ENCODE assay signal across 25 mouse cellular contexts in genomic region chr13:41907027-41907426, GRCm38 (mm10). TPM values are rescaled to one million over a fixed set of nuclear protein-coding genes. Genes with fewer than 3 reads are reported as not detected.
DNase-seq lines count a peak whose midpoint lies in the region; ATAC-seq and TF ChIP-seq lines count a peak whose summit lies in the region.
"Had no signal": no experiment of that assay in that cellular context is flagged by ENCODE, and none has a peak within 500 bp of the region (broad histone marks: within the 10 kb centered on the region; RNA-seq: fewer than 3 reads in every experiment).

No protein-coding gene starts in this region.

- dilution Hi-C loops in CH12.LX (cut with MboI; ENCODE audit: extremely low pct_ligation_motif_present, extremely low pct_unique_long_range_greater_than_20kb, low sequenced_read_pairs): no loop called here

- no peak overlapping the region for H3K4me3 ChIP-seq in CH12.LX (replicated peaks in 1 of 3; ENCODE audit: low read depth in 2 of 3, low read length in 2 of 3, poor library complexity in 1 of 3)
- H3K4me3 ChIP-seq in stomach, postnatal 0 days (ENCODE audit: low read depth, low read length): no peak overlapping the region
- H3K4me3 ChIP-seq: embryonic facial prominence, embryonic 13.5 days; embryonic facial prominence, embryonic 15.5 days; erythroblast, embryonic 14.5 days; forebrain, embryonic 10.5 days; forebrain, embryonic 12.5 days had no signal

- H3K79me2 ChIP-seq in CH12.LX (replicated peaks; ENCODE audit: control insufficient read depth, extremely low read depth, insufficient read depth, poor library complexity, severe bottlenecking): no peaks in the 10 kb centered on the region

- no peaks in the 10 kb centered on the region for H3K27me3 ChIP-seq in CH12.LX (replicated peaks)
- no peaks in the 10 kb centered on the region for H3K27me3 ChIP-seq in stomach, postnatal 0 days (ENCODE audit: control insufficient read depth, insufficient read depth, low read length)
- H3K27me3 ChIP-seq: embryonic facial prominence, embryonic 13.5 days; embryonic facial prominence, embryonic 15.5 days; forebrain, embryonic 12.5 days had no signal

- peaks cover 22 to 69% of the 10 kb centered on the region in 2 experiments for H3K4me1 ChIP-seq in CH12.LX (ENCODE audit: control insufficient read depth in 1 of 2, insufficient read depth in 2 of 2)
- H3K4me1 ChIP-seq in stomach, postnatal 0 days (replicated peaks; ENCODE audit: control insufficient read depth, insufficient read depth): no peaks in the 10 kb centered on the region
- H3K4me1 ChIP-seq: embryonic facial prominence, embryonic 13.5 days; embryonic facial prominence, embryonic 15.5 days; forebrain, embryonic 10.5 days; forebrain, embryonic 12.5 days had no signal

- peak overlapping the region; percentile 16; the same call in 1 of the 2 replicates for H3K4me2 ChIP-seq in CH12.LX (ENCODE audit: insufficient read depth, low read depth, poor library complexity, severe bottlenecking)
- no peak overlapping the region for H3K4me2 ChIP-seq in stomach, postnatal 0 days (replicated peaks; ENCODE audit: low read depth)
- H3K4me2 ChIP-seq: embryonic facial prominence, embryonic 13.5 days; embryonic facial prominence, embryonic 15.5 days; forebrain, embryonic 12.5 days had no signal

- no peak for TF ChIP-seq CTCF in CH12.LX (conservative IDR thresholded peaks at IDR 0.05 in 1 of 2, IDR thresholded peaks at IDR 0.05 in 1 of 2; ENCODE audit: low read depth in 2 of 2, low read length in 2 of 2)
- no peak for TF ChIP-seq CTCF in stomach, postnatal 0 days (IDR thresholded peaks at IDR 0.05; ENCODE audit: low read depth)

- in situ Hi-C loops in CH12.LX (cut with MboI; ENCODE audit: low pct_ligation_motif_present, low pct_unique_long_range_greater_than_20kb, low sequenced_read_pairs): no loop called here

- peak overlapping the region; percentile 77; the same call in 1 of the 2 replicates for H3K27ac ChIP-seq in CH12.LX (ENCODE audit: insufficient read depth, low read depth)
- H3K27ac ChIP-seq in stomach, postnatal 0 days (replicated peaks): no peak overlapping the region
- H3K27ac ChIP-seq: embryonic facial prominence, embryonic 13.5 days; embryonic facial prominence, embryonic 15.5 days; forebrain, embryonic 10.5 days; forebrain, embryonic 12.5 days had no signal

- DNase-seq in spleen, postnatal 36 days (ENCODE audit: low spot score in 2 of 2): peak; percentile 16 to 17
- DNase-seq in spleen, adult 18-20 months: no peak
- peak; percentile 85 for DNase-seq in CH12.LX (ENCODE audit: extremely low read depth)
- no peak for DNase-seq in stomach, postnatal 0 days (ENCODE audit: low spot score)
- DNase-seq: adrenal gland, adult 2 months; adrenal gland, postnatal 10 days; adrenal gland, postnatal 25 days; cerebellum, adult 11 months; cerebellum, adult 18-20 months; cerebellum, adult 8-10 months; cerebellum, adult 9-11 months; cerebellum, postnatal 14 days; cerebellum, postnatal 36 days; embryo, embryonic 11 days had no signal

- 88% methylated on average over 2 of the region's 2 CpGs for WGBS in stomach, postnatal 0 days

- no peak for ATAC-seq in stomach, postnatal 0 days (ENCODE audit: low FRiP score, low TSS enrichment)
- no peak for ATAC-seq in frontal cortex, adult (ENCODE audit: low TSS enrichment)
- ATAC-seq: CD4-positive, CD25-positive, alpha-beta regulatory T cell, adult 4 months; forebrain, embryonic 14.5 days; forebrain, embryonic 16.5 days had no signal

- H3K9me3 ChIP-seq in CH12.LX (replicated peaks; ENCODE audit: low read length): no peaks in the 10 kb centered on the region
- no peaks in the 10 kb centered on the region for H3K9me3 ChIP-seq in stomach, postnatal 0 days (ENCODE audit: control insufficient read depth, low read length)
- H3K9me3 ChIP-seq: embryonic facial prominence, embryonic 13.5 days; embryonic facial prominence, embryonic 15.5 days; forebrain, embryonic 10.5 days; forebrain, embryonic 12.5 days had no signal

- H3K9ac ChIP-seq in CH12.LX (ENCODE audit: insufficient read depth, low read depth): no peak overlapping the region
- no peak overlapping the region for H3K9ac ChIP-seq in stomach, postnatal 0 days (ENCODE audit: low read length)
- H3K9ac ChIP-seq: embryonic facial prominence, embryonic 13.5 days; embryonic facial prominence, embryonic 15.5 days; forebrain, embryonic 12.5 days had no signal

- peak; percentile 10; the same call in 1 of the 2 replicates for TF ChIP-seq POLR2A in CH12.LX (IDR thresholded peaks at IDR 0.05; ENCODE audit: low read depth, low read length)

- peaks cover 0 to 5% of the 10 kb centered on the region in 2 experiments for H3K36me3 ChIP-seq in CH12.LX (replicated peaks in 1 of 2; ENCODE audit: control insufficient read depth in 1 of 2, insufficient read depth in 1 of 2, low read length in 1 of 2)
- H3K36me3 ChIP-seq in stomach, postnatal 0 days (ENCODE audit: control insufficient read depth, insufficient read depth, low read length): no peaks in the 10 kb centered on the region
- H3K36me3 ChIP-seq: embryonic facial prominence, embryonic 13.5 days; embryonic facial prominence, embryonic 15.5 days; forebrain, embryonic 10.5 days; forebrain, embryonic 12.5 days had no signal

- no peak; the same call in none of the 2 replicates for TF ChIP-seq RAD21 in CH12.LX (IDR thresholded peaks at IDR 0.05; ENCODE audit: low read depth, low read length)

- peak; percentile 83 for TF ChIP-seq EP300 in CH12.LX (IDR thresholded peaks at IDR 0.05; ENCODE audit: low read length)
- TF ChIP-seq EP300 in stomach, postnatal 0 days (optimal IDR thresholded peaks at IDR 0.05): no peak

TF ChIP-seq in CH12.LX, 34 proteins besides CTCF, POLR2A, EP300 and RAD21:
- TF ChIP-seq CHD1 (IDR thresholded peaks at IDR 0.05; ENCODE audit: low read depth, low read length) (no peak), ELF1 (IDR thresholded peaks at IDR 0.05; ENCODE audit: low read depth, low read length) (0 out of 2 replicates have a peak, but pooled peaks have one; percentile 18), MXI1 (IDR thresholded peaks at IDR 0.05; ENCODE audit: low read depth, low read length) (0 out of 2 replicates have a peak, but pooled peaks have one; percentile 28), NELFE (IDR thresholded peaks at IDR 0.05; ENCODE audit: low read depth, low read length) (no peak), JUND (conservative IDR thresholded peaks at IDR 0.05; ENCODE audit: low read depth, low read length) (peak; percentile 78), USF2 (conservative IDR thresholded peaks at IDR 0.05; ENCODE audit: low read depth, low read length) (no peak), RCOR1 (conservative IDR thresholded peaks at IDR 0.05; ENCODE audit: low read depth, low read length) (peak; percentile 52; the same call in 1 of the 2 replicates), UBTF (IDR thresholded peaks at IDR 0.05; ENCODE audit: low read depth, low read length) (no peak), TBP (conservative IDR thresholded peaks at IDR 0.05; ENCODE audit: low read depth, low read length) (0 out of 2 replicates have a peak, but pooled peaks have one; percentile 49), GABPA (IDR thresholded peaks at IDR 0.05; ENCODE audit: insufficient replicate concordance, low read depth, low read length) (no peak), ZKSCAN1 (IDR thresholded peaks at IDR 0.05; ENCODE audit: borderline replicate concordance, low read depth, low read length) (no peak), ZNF384 (IDR thresholded peaks at IDR 0.05; ENCODE audit: low read depth, low read length) (peak; percentile 44; the same call in 1 of the 2 replicates), PAX5 (IDR thresholded peaks at IDR 0.05; ENCODE audit: low read length) (no peak), USF1 (IDR thresholded peaks at IDR 0.05; ENCODE audit: low read depth, low read length) (peak; percentile 12; the same call in 1 of the 2 replicates), ETS1 (conservative IDR thresholded peaks at IDR 0.05; ENCODE audit: low read depth, low read length) (peak; percentile 72), KAT2A (IDR thresholded peaks at IDR 0.05; ENCODE audit: insufficient replicate concordance, low read length) (0 out of 2 replicates have a peak, but pooled peaks have one; percentile 29), CHD2 (IDR thresholded peaks at IDR 0.05; ENCODE audit: low read length) (no peak; the same call in 1 of the 2 replicates), ZMIZ1 (IDR thresholded peaks at IDR 0.05; ENCODE audit: low read depth, low read length) (no peak), MAFK (IDR thresholded peaks at IDR 0.05; ENCODE audit: insufficient replicate concordance, low read length) (peak; percentile 71), POLR2AphosphoS2 (IDR thresholded peaks at IDR 0.05; ENCODE audit: low read depth, low read length) (no peak), HCFC1 (IDR thresholded peaks at IDR 0.05; ENCODE audit: low read depth, low read length) (no peak), TCF12 (IDR thresholded peaks at IDR 0.05; ENCODE audit: low read depth, low read length) (peak; percentile 42), ZC3H11A (IDR thresholded peaks at IDR 0.05; ENCODE audit: low read depth, low read length) (no peak), SIN3A (IDR thresholded peaks at IDR 0.05; ENCODE audit: low read length) (0 out of 2 replicates have a peak, but pooled peaks have one; percentile 58), E2F4 (IDR thresholded peaks at IDR 0.05; ENCODE audit: insufficient replicate concordance, low read depth, low read length) (0 out of 2 replicates have a peak, but pooled peaks have one; percentile 36), NRF1 (IDR thresholded peaks at IDR 0.05; ENCODE audit: low read depth, low read length) (no peak), SMC3 (IDR thresholded peaks at IDR 0.05; ENCODE audit: low read depth, low read length) (no peak), MYC (IDR thresholded peaks at IDR 0.05; ENCODE audit: low read depth, low read length) (peak; percentile 92), MEF2A (IDR thresholded peaks at IDR 0.05; ENCODE audit: borderline replicate concordance, low read depth, low read length) (peak; percentile 29; the same call in 1 of the 2 replicates), JUN (IDR thresholded peaks at IDR 0.05; ENCODE audit: insufficient read depth, low read depth, low read length) (peak; percentile 69; the same call in 1 of the 2 replicates), BHLHE40 (IDR thresholded peaks at IDR 0.05; ENCODE audit: low read depth, low read length) (peak; percentile 80), MAZ (IDR thresholded peaks at IDR 0.05; ENCODE audit: low read depth, low read length) (0 out of 2 replicates have a peak, but pooled peaks have one; percentile 47), MAX (IDR thresholded peaks at IDR 0.05; ENCODE audit: low read length) (peak; percentile 85), IRF4 (IDR thresholded peaks at IDR 0.05; ENCODE audit: low read depth, low read length) (peak; percentile 83)

RNA-seq across cellular contexts. Expression of gene Adtrp, which starts 59.5 kb away (rescaled TPM):
- total RNA-seq in CH12.LX (2012; rRNA removed): 37.1 and 39.2 TPM in 2 replicates
- total RNA-seq in CH12.LX (2014; rRNA removed): 2.4 and 4.2 TPM in 2 replicates
- polyA plus RNA-seq in CH12.LX (2012; ENCODE audit: insufficient read length, low read depth): 6.1 and 7.2 TPM in 2 replicates
- 41.1 and 42.3 TPM in 2 replicates for polyA plus RNA-seq in stomach, postnatal 0 days (2015; fragmentation: Nextera tagmentation; extraction: Ambion mirVana)
- total RNA-seq: common myeloid progenitor, adult 5-6 weeks; MEL had no signal
- polyA plus RNA-seq: erythroblast, embryonic 14.5 days; forebrain, embryonic 10.5 days; forebrain, embryonic 14.5 days; forebrain, embryonic 16.5 days had no signal

Comparison
In these comparisons a context has a peak if more than half of its experiments do, and no peak if none do; other contexts are left out.
1. DNase-seq: peak in spleen, postnatal 36 days (2 of 2) and CH12.LX (single experiment); none in spleen, adult 18-20 months (0 of 2) and stomach, postnatal 0 days (single experiment).